Mouse (Mus musculus) ES-E14 (cell line): Measurements from ENCODE around the gene Lgals4. TPM values are rescaled to one million over a fixed set of nuclear protein-coding genes. Genes with fewer than 3 reads are reported as not detected.

Experiments used
- DNase-seq: peaks from one replicate; pipeline ENCODE4 v3.0.0-alpha.2; 2013; ENCODE audit warnings: low read depth, low spot score
- H3K27ac ChIP-seq: 2 replicates; pipeline ENCODE4 v1.5.1; 2012; ENCODE audit warnings: low read depth, mild to moderate bottlenecking, low read length, moderate library complexity, mixed read lengths; ENCODE audit not compliant: poor library complexity, insufficient read depth, severe bottlenecking
- H3K36me3 ChIP-seq: 2 replicates; pipeline ENCODE4 v1.6.1; 2012; ENCODE audit warnings: mild to moderate bottlenecking, low read length, moderate library complexity, mixed read lengths; ENCODE audit not compliant: control insufficient read depth, poor library complexity, insufficient read depth, severe bottlenecking
- H3K4me1 ChIP-seq, 2 experiments: fragments of 150-350 bp in 1 of 2; sonication (generic) in 1 of 2; 2 replicates each; pipeline ENCODE4 v1.6.1; 2012; ENCODE audit warnings: low read length in 2 of 2, mild to moderate bottlenecking in 1 of 2, mixed read lengths in 1 of 2; ENCODE audit not compliant: control insufficient read depth in 2 of 2, insufficient read depth in 2 of 2, poor library complexity in 1 of 2
- H3K4me3 ChIP-seq, 2 experiments: fragments of 150-350 bp in 1 of 2; sonication (generic) in 1 of 2; 2 replicates each; pipeline ENCODE4 v1.5.1; 2012; ENCODE audit warnings: low read length in 2 of 2, low read depth in 1 of 2, mild to moderate bottlenecking in 1 of 2, mixed read lengths in 1 of 2; ENCODE audit not compliant: insufficient read depth in 1 of 2, poor library complexity in 1 of 2, severe bottlenecking in 1 of 2
- H3K9ac ChIP-seq: 2 replicates; pipeline ENCODE4 v1.6.1; 2012; ENCODE audit warnings: low read depth, mild to moderate bottlenecking, low read length, mixed read lengths; ENCODE audit not compliant: poor library complexity, insufficient read depth, severe bottlenecking
- H3K9me3 ChIP-seq: fragments of 150-350 bp; sonication (generic); 2 replicates; pipeline ENCODE4 v1.6.1; 2012; ENCODE audit warnings: low read depth, mild to moderate bottlenecking, low read length; ENCODE audit not compliant: control insufficient read depth, insufficient read depth
- CHD2 ChIP-seq: IDR thresholded peaks from 2 replicates; pipeline ENCODE4 v1.6.1; 2014; ENCODE audit warnings: mild to moderate bottlenecking, low read depth, low read length, inconsistent platforms
- HCFC1 ChIP-seq: IDR thresholded peaks from 2 replicates; pipeline ENCODE4 v1.6.1; 2012; ENCODE audit warnings: low read length, inconsistent platforms, borderline replicate concordance; ENCODE audit not compliant: insufficient read depth
- MAFK ChIP-seq: IDR thresholded peaks from 2 replicates; pipeline ENCODE4 v1.6.1; 2014; ENCODE audit warnings: mild to moderate bottlenecking, low read depth, low read length, inconsistent platforms; ENCODE audit not compliant: insufficient read depth
- ZC3H11A ChIP-seq: IDR thresholded peaks from 2 replicates; pipeline ENCODE4 v1.6.1; 2012; ENCODE audit warnings: low read depth, mild to moderate bottlenecking, inconsistent platforms, low read length, borderline replicate concordance
- ZNF384 ChIP-seq: IDR thresholded peaks from 2 replicates; pipeline ENCODE4 v1.6.1; 2012; ENCODE audit warnings: low read depth, low read length, inconsistent platforms
- in situ Hi-C, 2 experiments: fragments of 600-800 bp; cut with MboI; formaldehyde crosslinking; loops; one replicate each; pipeline ENCODE4 v1.15.1; 2025; ENCODE audit warnings: low sequenced_read_pairs in 2 of 2, inconsistent platforms in 1 of 2; ENCODE audit not compliant: unreplicated experiment in 2 of 2
- total RNA-seq: library from RNA; depleted of rRNA; stranded (reverse); fragments of 300-350 nt; gene quantifications from 2 replicates; pipeline ENCODE4 v1.2.3, GENCODE M21; 2012

Lgals4 gene
- total RNA-seq, 1 experiment = 5.5 TPM

GRCm38 (mm10) chr7:28818861-28819452 is 14.7 kb upstream of the Lgals4 start:
- Histone ChIP-seq H3K36me3 (peaks cover 83% of the 10 kb centered on the region), H3K27ac (no peak overlapping the region), H3K9me3 (no peaks in the 10 kb centered on the region), H3K9ac (no peak overlapping the region), H3K4me1 (peaks cover 0 to 33% of the 10 kb centered on the region in 2 experiments; a peak in 3 of 4 replicates), H3K4me3 (no peak overlapping the region)
- no peak for DNase-seq
- TF ChIP-seq MAFK = no peak
- no peak for TF ChIP-seq ZC3H11A
- no peak for TF ChIP-seq CHD2
- TF ChIP-seq ZNF384 = no peak
- TF ChIP-seq HCFC1 = no peak
- in situ Hi-C loops = no loop called here

GRCm38 (mm10) chr7:28819571-28819970 is 14.1 kb upstream of the Lgals4 start:
- Histone ChIP-seq H3K4me3 (no peak overlapping the region), H3K36me3 (peaks cover 77% of the 10 kb centered on the region), H3K4me1 (peaks cover 0 to 33% of the 10 kb centered on the region in 2 experiments; a peak in 3 of 4 replicates), H3K9me3 (no peaks in the 10 kb centered on the region), H3K9ac (no peak overlapping the region), H3K27ac (no peak overlapping the region)
- TF ChIP-seq CHD2 (no peak), ZNF384 (no peak), HCFC1 (no peak), MAFK (no peak), ZC3H11A (no peak)
- in situ Hi-C loops = no loop called here
- no peak for DNase-seq

- H3K9me3 ChIP-seq = no peaks in the 10 kb centered on the region
- H3K4me3 ChIP-seq = no peak overlapping the region
- H3K27ac ChIP-seq = no peak overlapping the region; the same call in 1 of the 2 replicates
- H3K9ac ChIP-seq = no peak overlapping the region
- H3K36me3 ChIP-seq = peaks cover 67% of the 10 kb centered on the region
- no peak for TF ChIP-seq HCFC1
- no peak for TF ChIP-seq ZNF384
- no peak for TF ChIP-seq CHD2
- TF ChIP-seq MAFK = no peak
- TF ChIP-seq ZC3H11A = no peak
- H3K4me1 ChIP-seq = peaks cover 0 to 31% of the 10 kb centered on the region in 2 experiments; a peak in 3 of 4 replicates
- in situ Hi-C loops = no loop called here
- no peak for DNase-seq
These were observed 13.0 kb upstream of the Lgals4 start for GRCm38 (mm10) chr7:28820358-28821260.

GRCm38 (mm10) chr7:28821261-28821831 is 12.3 kb upstream of the Lgals4 start:
- no peak for TF ChIP-seq MAFK
- no peak for TF ChIP-seq HCFC1
- TF ChIP-seq ZC3H11A = no peak
- no peak for TF ChIP-seq CHD2
- no peak for TF ChIP-seq ZNF384
- in situ Hi-C loops = no loop called here
- Histone ChIP-seq H3K4me3 (no peak overlapping the region), H3K4me1 (peaks cover 0 to 28% of the 10 kb centered on the region in 2 experiments; a peak in 2 of 4 replicates), H3K9ac (no peak overlapping the region), H3K9me3 (no peaks in the 10 kb centered on the region), H3K36me3 (peaks cover 59% of the 10 kb centered on the region), H3K27ac (no peak overlapping the region)
- DNase-seq = no peak
